Mouse (Mus musculus) right cerebral cortex, postnatal 14 days (tissue): Measurements from ENCODE around the gene Htr1f.
"Not testable (repeated sequence)": the region's sequence is repeated elsewhere in the genome, so short reads cannot be mapped to it uniquely, and the experiment has no call there.

Experiments used
- DNase-seq: peaks from one replicate; pipeline ENCODE4 v3.0.0; 2022

Gene Htr1f

DNA sequence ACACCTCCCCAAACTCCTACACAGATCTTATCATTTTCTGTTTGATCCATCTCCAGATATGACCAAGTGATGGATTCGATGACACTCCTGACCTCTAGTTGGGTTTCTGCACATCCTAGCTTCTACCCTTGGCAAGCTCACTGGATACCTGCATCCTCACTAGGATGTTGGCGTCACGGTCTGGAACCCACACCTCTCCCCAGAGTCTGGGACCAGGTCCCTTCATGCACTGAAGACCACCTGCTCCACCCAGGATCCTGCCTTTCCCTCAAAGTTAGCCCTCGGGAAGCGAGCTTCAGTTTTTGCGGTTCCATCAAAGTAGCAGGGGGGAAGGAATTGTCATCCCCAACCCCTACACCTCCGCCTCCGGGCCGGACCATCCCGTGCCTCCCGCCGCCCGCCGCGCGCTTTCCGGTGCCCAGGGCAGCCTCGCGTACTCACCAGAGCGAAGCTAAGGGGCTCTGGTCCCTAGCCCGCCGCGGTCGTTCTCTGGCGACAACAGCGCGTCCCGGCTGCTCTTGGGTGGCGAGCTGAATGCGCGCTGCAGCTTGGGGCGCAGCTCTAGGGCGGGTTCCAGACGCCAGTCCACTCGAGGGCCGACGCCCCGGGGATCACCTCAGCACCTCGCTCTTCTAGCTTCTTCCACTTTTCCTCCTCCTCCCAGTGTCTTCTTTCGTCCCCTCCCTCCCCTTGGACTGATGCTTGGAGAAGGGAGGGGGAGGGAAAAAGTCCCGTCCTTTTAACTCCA lies at the start of gene Htr1f:
Gene Htr1f (minus strand): TSS at position 671 of the 748 bp plus-strand sequence.
- DNase-seq: peak; percentile 35

GRCm38 (mm10) chr16:65139771-65140170 lies 34.1 kb upstream of the Htr1f start:
- DNase-seq: no peak

GRCm38 (mm10) chr16:65129391-65129790 lies 23.7 kb upstream of the Htr1f start:
- DNase-seq: no peak

DNA sequence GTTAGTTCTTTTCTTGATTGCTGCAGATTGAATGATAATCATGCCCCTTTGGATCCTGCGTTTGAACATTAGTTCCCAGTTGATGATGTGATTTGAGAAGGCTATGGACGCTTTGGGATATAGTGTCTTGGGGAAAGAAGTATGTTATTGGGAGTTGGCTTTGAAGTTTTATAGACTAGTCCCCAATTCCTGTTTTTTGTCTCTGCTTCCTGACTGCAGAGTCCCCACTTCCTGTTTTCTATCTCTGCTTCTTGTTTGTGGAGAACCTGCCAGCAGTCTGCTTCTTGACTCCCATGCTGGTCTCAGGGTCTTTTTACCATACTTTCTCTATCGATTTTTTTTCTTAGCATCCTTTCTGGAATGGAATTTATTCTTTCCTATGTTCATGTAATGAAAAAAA lies 22.2 kb upstream of the Htr1f start:
- DNase-seq: no peak

DNA sequence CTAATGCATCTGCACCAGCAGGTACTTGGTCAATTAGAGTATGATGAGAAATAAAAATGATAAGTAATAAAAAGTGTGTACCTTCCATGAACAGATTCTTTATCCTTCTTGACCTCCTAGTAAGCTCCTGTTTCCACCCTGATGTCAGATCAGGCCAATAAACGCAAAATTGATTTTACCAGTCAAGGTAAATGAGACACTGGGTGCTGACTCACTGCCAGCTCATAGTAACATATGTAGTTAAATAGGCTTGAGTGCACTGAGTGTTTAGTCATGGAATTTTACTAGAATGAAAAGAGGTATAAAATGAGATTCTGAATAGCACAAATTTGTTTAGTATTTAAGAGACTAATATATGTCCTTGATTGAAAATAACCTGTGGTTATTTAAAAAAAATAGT lies 6.6 kb upstream of the Htr1f start:
- no peak for DNase-seq

GRCm38 (mm10) chr16:65093552-65093951 lies 12.1 kb downstream of the Htr1f start:
- DNase-seq: no peak

DNA sequence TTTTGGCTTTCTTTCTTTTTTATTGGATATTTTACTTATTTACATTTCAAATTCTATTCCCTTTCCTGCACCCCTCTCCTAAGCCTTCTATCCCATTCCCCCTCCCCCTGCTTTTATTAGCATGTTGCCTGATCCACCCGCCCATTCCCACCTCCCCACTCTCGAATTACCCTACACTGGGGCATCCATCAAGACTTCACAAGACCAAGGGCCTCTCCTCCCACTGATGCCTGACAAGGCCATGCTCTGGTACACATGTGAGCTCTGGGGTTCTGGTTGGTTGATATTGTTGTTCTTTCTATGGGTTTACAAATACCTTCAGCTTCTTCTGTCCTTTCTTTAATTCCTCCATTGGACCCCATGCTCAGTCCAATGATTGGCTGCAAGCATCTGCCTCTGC lies 22.2 kb downstream of the Htr1f start:
- DNase-seq: no peak

- DNase-seq: no peak
Measured at GRCm38 (mm10) chr16:65069867-65070266, 35.8 kb downstream of the Htr1f start.

DNA sequence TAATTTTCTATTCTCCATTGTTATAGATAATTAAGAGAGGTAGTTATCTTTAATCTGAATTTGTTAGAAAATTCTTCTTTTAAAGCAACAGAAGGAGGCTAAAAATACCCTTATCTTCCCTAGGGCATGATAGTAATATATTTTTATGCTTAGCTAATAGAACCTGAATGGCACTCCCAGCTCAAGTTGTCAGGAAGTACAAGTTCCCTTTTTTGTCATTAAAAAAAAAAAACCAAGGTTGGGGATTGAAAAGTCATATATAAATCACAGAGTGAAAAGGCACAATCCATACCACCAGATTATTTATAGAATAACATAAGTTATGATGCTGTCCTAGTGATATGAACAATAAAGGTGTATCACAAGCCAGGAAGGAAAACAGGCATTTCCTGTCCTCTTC lies 39.4 kb downstream of the Htr1f start:
- DNase-seq: no peak

GRCm38 (mm10) chr16:65037660-65038425 lies 67.8 kb downstream of the Htr1f start:
- not testable (repeated sequence) for DNase-seq

DNA sequence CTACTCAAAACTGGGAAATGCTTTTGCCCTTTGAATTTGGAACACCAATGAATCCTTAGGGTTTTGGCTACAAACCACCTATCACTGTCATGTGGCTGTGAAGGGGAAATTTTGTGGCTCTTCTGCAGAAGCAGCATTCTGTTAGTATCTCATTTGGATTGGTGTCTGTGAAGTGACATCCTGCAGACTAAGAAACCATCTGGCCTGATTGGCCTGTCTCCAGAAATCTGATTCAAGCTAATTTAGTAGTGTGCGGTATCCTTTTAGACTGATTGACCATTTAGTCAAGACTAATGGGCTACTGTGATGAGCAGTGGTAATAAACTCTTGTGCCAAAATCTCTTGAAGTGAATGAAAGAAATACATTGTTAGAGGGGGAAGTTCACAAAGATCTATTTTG lies 76.0 kb downstream of the Htr1f start:
- DNase-seq: peak; percentile 18

GRCm38 (mm10) chr16:65022364-65022763 lies 83.3 kb downstream of the Htr1f start:
- DNase-seq: no peak

DNA sequence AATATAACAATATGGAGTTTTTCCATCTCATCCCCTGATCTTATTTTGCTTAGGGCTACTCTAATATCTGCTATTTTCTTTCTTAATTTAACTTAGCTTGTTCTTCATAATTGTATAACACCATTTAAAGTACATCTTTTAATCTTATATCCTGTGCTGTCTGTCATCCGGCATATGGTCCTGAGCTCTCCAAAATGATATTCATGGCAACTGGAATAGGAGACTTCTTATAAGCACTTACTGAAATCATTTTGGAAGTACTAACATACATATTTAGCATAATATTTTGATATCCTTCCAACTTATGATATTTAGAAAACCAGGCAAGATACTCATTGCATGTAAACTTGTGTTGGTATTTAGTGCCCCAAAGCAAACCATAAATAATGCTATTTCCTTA lies 86.9 kb downstream of the Htr1f start:
- DNase-seq: no peak

GRCm38 (mm10) chr16:65018134-65018533 lies 87.5 kb downstream of the Htr1f start:
- DNase-seq: no peak

GRCm38 (mm10) chr16:65017566-65017965 lies 88.1 kb downstream of the Htr1f start:
- no peak for DNase-seq

GRCm38 (mm10) chr16:65015241-65015640 lies 90.4 kb downstream of the Htr1f start:
- DNase-seq: no peak

GRCm38 (mm10) chr16:65001993-65002821 lies 103.4 kb downstream of the Htr1f start:
- no peak for DNase-seq

DNA sequence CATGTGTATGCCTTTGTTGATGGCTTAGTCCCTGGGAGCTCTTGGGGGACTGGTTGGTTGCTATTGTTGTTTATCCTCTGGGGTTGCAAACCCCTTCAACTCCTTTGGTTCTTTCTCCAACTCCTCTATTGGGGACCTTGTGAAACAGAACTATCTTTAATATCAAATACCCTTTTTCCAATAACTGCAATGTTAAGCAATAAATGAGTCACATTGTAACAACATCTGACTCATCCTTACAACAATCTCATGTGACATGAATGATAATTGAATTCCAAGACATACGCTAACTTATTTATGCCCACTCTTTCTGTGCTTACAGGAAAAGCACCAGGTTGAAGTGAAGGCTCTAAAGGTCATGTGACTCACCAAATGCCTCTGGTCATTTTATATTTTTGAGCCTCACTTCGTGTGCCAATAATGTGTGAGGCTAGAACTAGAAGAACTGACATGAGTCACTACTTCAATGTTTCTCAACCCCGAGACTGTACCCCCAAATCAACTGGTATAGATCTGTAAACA lies 116.3 kb downstream of the Htr1f start:
- no peak for DNase-seq

DNA sequence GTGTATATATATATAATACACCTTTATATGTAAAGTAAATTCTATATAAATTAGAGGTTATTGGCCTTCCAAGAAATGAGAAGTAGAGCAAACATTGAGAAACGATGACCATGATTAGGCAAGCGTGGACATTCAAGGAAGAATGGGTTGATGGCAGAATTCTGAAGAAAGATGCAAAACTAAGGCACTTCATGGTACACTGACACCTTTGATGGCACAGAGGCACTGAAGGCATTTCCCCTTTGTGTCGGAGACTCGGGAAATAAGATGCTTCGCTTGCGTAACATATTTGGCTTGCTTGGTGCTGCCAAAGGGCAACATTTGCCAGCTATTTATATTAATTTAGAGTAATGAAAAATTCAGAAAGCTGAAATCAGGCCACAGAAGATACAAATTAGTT lies 118.1 kb downstream of the Htr1f start:
- no peak for DNase-seq

DNA sequence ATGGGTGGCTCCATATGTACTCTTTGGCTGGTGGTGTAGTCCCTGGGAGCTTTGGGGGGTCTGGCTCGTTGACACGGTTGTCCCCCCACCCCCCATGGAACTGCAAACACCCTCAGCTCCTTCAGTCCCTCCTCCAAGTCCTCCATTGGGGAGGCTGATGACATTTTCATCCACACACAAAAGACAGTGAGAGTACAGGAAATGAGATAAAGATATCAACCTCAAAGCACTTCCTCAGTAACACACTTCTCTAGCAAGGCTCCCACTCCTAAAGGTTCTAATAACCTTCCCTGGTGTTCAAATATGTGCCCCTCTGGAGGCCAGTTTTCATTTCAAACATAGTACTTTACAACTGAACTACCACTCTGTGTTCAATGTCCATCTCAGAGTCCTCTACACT lies 118.6 kb downstream of the Htr1f start:
- no peak for DNase-seq

DNA sequence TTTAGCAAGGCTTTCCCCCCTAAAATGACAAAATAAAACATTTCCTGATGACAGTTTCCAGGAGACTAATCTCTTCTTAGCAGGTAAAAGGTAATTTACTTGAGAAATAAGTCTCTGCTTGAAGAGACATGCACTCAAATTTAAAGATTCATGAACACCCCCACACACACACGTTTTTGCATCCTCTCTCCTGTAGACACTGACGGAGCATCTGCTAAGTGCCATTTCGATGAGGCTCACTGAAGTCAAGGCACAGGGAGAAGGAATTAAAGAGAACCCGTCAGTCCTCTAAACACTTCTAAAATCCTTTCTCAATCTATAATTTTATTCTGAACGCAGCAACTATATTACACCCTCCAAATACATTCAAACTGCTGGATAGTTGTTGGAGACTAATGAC lies 131.0 kb downstream of the Htr1f start:
- no peak for DNase-seq

DNA sequence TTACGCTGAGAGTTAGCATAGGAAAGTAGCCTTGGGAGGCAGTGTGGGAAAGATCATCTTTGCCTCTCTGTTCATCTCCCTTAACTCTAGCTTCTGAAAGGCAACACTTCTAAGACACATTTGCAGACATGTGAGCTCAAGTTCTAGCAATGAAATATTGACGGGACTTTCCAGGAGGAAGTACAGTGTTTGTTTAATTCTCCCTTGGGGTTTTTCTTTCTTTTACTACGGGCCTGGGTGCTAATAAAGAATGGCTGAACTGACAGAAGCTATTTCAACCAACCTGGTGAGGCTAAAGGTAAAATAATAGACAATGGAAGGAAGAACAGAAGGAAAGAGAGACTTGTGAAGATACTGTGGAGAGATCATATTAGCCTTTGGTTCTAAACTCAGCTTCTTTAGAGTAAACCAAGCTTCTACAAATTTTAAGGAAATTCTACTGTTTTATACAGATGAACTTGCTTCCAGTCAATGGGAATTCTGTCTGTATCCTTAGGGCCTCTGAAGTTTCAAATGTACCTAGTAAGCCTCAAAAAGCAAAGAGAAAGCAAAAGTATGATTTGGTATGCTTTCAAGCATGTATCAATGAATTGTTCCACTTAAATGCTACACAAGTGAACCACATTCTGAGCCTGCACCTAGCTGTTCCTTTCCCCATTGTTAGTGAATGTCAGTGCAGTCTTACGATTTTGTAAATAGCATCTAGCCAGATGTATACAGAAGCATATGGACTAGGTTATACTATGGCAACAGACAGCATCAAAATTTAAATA lies 131.9 kb downstream of the Htr1f start:
- DNase-seq: no peak
